Mouse (Mus musculus): Measurements from ENCODE around the gene Pmfbp1. TPM values are rescaled to one million over a fixed set of nuclear protein-coding genes. Genes with fewer than 3 reads are reported as not detected.

The Pmfbp1 gene
- polyA plus RNA-seq, 1 experiment from 2014 or later: 0.32 TPM

Other genes with a start within 250 kb of the Pmfbp1 start
- gene Dhx38, start 71.8 kb downstream of the Pmfbp1 start, polyA plus RNA-seq (2015; fragmentation: Nextera tagmentation; extraction: Ambion mirVana): 23.3 and 26.0 TPM in 2 replicates
- gene Txnl4b, start 71.9 kb downstream of the Pmfbp1 start, polyA plus RNA-seq (2015; fragmentation: Nextera tagmentation; extraction: Ambion mirVana): 28.1 and 29.8 TPM in 2 replicates
- 0.53 TPM in 1 of 2 replicates, not detected in the other for gene Hp, start 85.1 kb downstream of the Pmfbp1 start, polyA plus RNA-seq (2015; fragmentation: Nextera tagmentation; extraction: Ambion mirVana)
- gene Dhodh, start 114.6 kb downstream of the Pmfbp1 start, polyA plus RNA-seq (2015; fragmentation: Nextera tagmentation; extraction: Ambion mirVana): 33.7 and 37.7 TPM in 2 replicates
- 0.09 and 0.12 TPM in 2 replicates for gene Pkd1l3, start 120.5 kb downstream of the Pmfbp1 start, polyA plus RNA-seq (2015; fragmentation: Nextera tagmentation; extraction: Ambion mirVana)
- 165 and 177 TPM in 2 replicates for gene Ist1, start 199.2 kb downstream of the Pmfbp1 start, polyA plus RNA-seq (2015; fragmentation: Nextera tagmentation; extraction: Ambion mirVana)
- gene Zfp821, start 211.5 kb downstream of the Pmfbp1 start, polyA plus RNA-seq (2015; fragmentation: Nextera tagmentation; extraction: Ambion mirVana): 71.3 and 73.1 TPM in 2 replicates
- 4.0 and 4.6 TPM in 2 replicates for gene Atxn1l, start 243.7 kb downstream of the Pmfbp1 start, polyA plus RNA-seq (2015; fragmentation: Nextera tagmentation; extraction: Ambion mirVana)